Mouse (Mus musculus) heart, postnatal 0 days (tissue): ENCODE data around the gene 9130230L23Rik.

Source experiments
- CTCF ChIP-seq: IDR thresholded peaks from 2 replicates; pipeline ENCODE4 v1.5.1; 2016; ENCODE audit warnings: antibody characterized with exemption, control low read depth, low read depth
- EP300 ChIP-seq: IDR thresholded peaks from 2 replicates; pipeline ENCODE4 v1.6.1; 2016; ENCODE audit warnings: antibody characterized with exemption, low read depth

GRCm38 (mm10) chr5:66037066-66037465, 33.0 kb upstream of the 9130230L23Rik start:
- TF ChIP-seq CTCF (no peak), EP300 (no peak)
